8 mouse cellular contexts compared by ENCODE assay signal in the genomic region with DNA sequence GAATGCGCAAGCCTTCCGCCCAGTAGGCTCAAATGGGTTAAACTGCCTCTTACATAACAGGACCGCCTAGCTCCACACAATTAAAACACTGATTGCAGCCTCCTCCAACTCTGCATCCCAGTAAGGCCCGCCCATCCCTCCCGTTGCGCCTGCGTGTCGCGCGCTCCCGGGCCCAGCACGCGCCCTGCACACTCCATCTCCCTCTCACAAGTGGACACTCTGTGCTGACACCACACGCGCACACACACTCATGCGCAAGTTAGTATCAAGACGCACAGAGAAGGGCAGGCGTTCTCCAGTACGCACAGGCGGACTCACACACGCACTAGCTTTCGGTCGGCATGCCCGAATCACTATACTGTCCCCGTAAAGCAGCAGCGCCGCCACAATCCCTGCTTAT. TPM values are rescaled to one million over a fixed set of nuclear protein-coding genes. Genes with fewer than 3 reads are reported as not detected.
A peak's percentile ranks its signal among the peaks of the same experiment; 100 is the strongest.
DNase-seq lines count a peak whose midpoint lies in the region; ATAC-seq lines count a peak whose summit lies in the region.

No protein-coding gene starts in this region.

- H3K9me3 ChIP-seq in intestine, embryonic 14.5 days (ENCODE audit: control insufficient read depth, low read length), result no peaks in the 10 kb centered on the region
- H3K9me3 ChIP-seq in megakaryocyte, embryonic 14.5 days, result no peaks in the 10 kb centered on the region

- WGBS in intestine, embryonic 14.5 days, result under 1% methylated on average over 27 of the region's 27 CpGs

- H3K9ac ChIP-seq in intestine, embryonic 14.5 days (ENCODE audit: low read length), result 0 out of 2 replicates have a peak overlapping the region, but pooled peaks have one; percentile 22

- H3K36me3 ChIP-seq in intestine, embryonic 14.5 days (ENCODE audit: control insufficient read depth, insufficient read depth, low read length), result no peaks in the 10 kb centered on the region
- no peaks in the 10 kb centered on the region for H3K36me3 ChIP-seq in megakaryocyte, embryonic 14.5 days (replicated peaks; ENCODE audit: low read length)

- peak overlapping the region; percentile 92 for H3K4me2 ChIP-seq in intestine, embryonic 14.5 days (ENCODE audit: low read length)

- no peak overlapping the region; the same call in 1 of the 2 replicates for H3K27ac ChIP-seq in intestine, embryonic 14.5 days (ENCODE audit: low read depth)

- 0 out of 2 replicates have a peak, but pooled peaks cover 7% of the 10 kb centered on the region for H3K4me1 ChIP-seq in intestine, embryonic 14.5 days (replicated peaks; ENCODE audit: control insufficient read depth, insufficient read depth, low read length)
- H3K4me1 ChIP-seq in megakaryocyte, embryonic 14.5 days, result peaks cover 16% of the 10 kb centered on the region

- H3K4me3 ChIP-seq in intestine, embryonic 14.5 days (ENCODE audit: low read depth, low read length), result peak overlapping the region; percentile 59
- H3K4me3 ChIP-seq in megakaryocyte, embryonic 14.5 days (replicated peaks), result peak overlapping the region; percentile 86

- DNase-seq in adrenal gland, adult (ENCODE audit: inconsistent age in 2 of 2, low spot score in 1 of 2), result peak; percentile 47 to 76
- DNase-seq in embryo, embryonic 10 days (ENCODE audit: low spot score), result peak; percentile 87
- DNase-seq in gastrocnemius, postnatal 14 days, result peak; percentile 62
- DNase-seq in intestine, embryonic 14.5 days (ENCODE audit: low spot score), result peak; percentile 82
- DNase-seq in left cerebral cortex, adult 9 months (ENCODE audit: low spot score in 2 of 2), result peak; percentile 91 to 92
- DNase-seq in right cerebral cortex, postnatal 36 days (ENCODE audit: low spot score in 2 of 2), result peak; percentile 91 to 92
- DNase-seq in thymus, postnatal 25 days, result no peak

- intact Hi-C loops in gastrocnemius, postnatal 14 days (cut with DNase I; ENCODE audit: low total_unique reads), result no loop called here

- ATAC-seq in intestine, embryonic 14.5 days (replicated peaks; ENCODE audit: low FRiP score, low TSS enrichment, low read depth), result peak; percentile 72

- peaks cover 28% of the 10 kb centered on the region for H3K27me3 ChIP-seq in intestine, embryonic 14.5 days (replicated peaks; ENCODE audit: control insufficient read depth, insufficient read depth, low read length)
- H3K27me3 ChIP-seq in megakaryocyte, embryonic 14.5 days (replicated peaks), result peaks cover 48% of the 10 kb centered on the region

RNA-seq across cellular contexts. Expression of a gene that starts 0.8 kb away (rescaled TPM):
- 1 to 10 TPM; 1.2 to 1.7 TPM for total RNA-seq in gastrocnemius, postnatal 14 days (2021)
- 6.0 and 6.2 TPM in 2 replicates for polyA plus RNA-seq in intestine, embryonic 14.5 days (2014; fragmentation: Nextera tagmentation; extraction: Ambion mirVana)
- not detected in 2 replicates for polyA plus RNA-seq in megakaryocyte, embryonic 14.5 days (2012; ENCODE audit: insufficient read depth, low replicate concordance)
